Mouse (Mus musculus) heart, adult 18-20 months (tissue): ENCODE measurements around the gene Zbtb20. TPM values are rescaled to one million over a fixed set of nuclear protein-coding genes. Genes with fewer than 3 reads are reported as not detected.

Source experiments
- DNase-seq, 2 experiments: peaks; one replicate each; pipeline ENCODE4 v3.0.0; 2021 to 2022; ENCODE audit warnings: mixed read lengths in 1 of 2
- total RNA-seq, 2 experiments: library from RNA; stranded (reverse); gene quantifications; 2 replicates each; pipeline ENCODE4 v1.2.3; 2021

The Zbtb20 gene
- total RNA-seq, 2 experiments from 2014 or later: 149 to 178 TPM

- peak; percentile 93 to 94 for DNase-seq
Measured at GRCm38 (mm10) chr16:43362651-43363300, 487.1 kb downstream of the Zbtb20 start.

GRCm38 (mm10) chr16:43363316-43363715, 487.6 kb downstream of the Zbtb20 start:
- no peak for DNase-seq

- peak; percentile 87 to 93 for DNase-seq
Measured at GRCm38 (mm10) chr16:43363751-43364515, 488.3 kb downstream of the Zbtb20 start.

- no peak for DNase-seq
Measured at GRCm38 (mm10) chr16:43364516-43364910, 488.8 kb downstream of the Zbtb20 start.

GRCm38 (mm10) chr16:43365277-43365676, 489.6 kb downstream of the Zbtb20 start:
- peak in 1 of 2 experiments; percentile 37 for DNase-seq

- DNase-seq: no peak
Measured at GRCm38 (mm10) chr16:43370496-43371020, 494.9 kb downstream of the Zbtb20 start.

GRCm38 (mm10) chr16:43376782-43377181, 501.1 kb downstream of the Zbtb20 start:
- no peak for DNase-seq

GRCm38 (mm10) chr16:43379351-43380325, 504.0 kb downstream of the Zbtb20 start:
- no peak for DNase-seq

- DNase-seq: no peak
Measured at GRCm38 (mm10) chr16:43381183-43381582, 505.5 kb downstream of the Zbtb20 start.

- no peak for DNase-seq
Measured at GRCm38 (mm10) chr16:43383149-43383740, 507.6 kb downstream of the Zbtb20 start.

GRCm38 (mm10) chr16:43384953-43385619, 509.4 kb downstream of the Zbtb20 start:
- no peak for DNase-seq

- DNase-seq: no peak
Measured at GRCm38 (mm10) chr16:43385620-43386210, 510.0 kb downstream of the Zbtb20 start.

GRCm38 (mm10) chr16:43386426-43386825, 510.7 kb downstream of the Zbtb20 start:
- no peak for DNase-seq

- DNase-seq: no peak
Measured at GRCm38 (mm10) chr16:43388389-43388788, 512.7 kb downstream of the Zbtb20 start.

- no peak for DNase-seq
Measured at GRCm38 (mm10) chr16:43390387-43390786, 514.7 kb downstream of the Zbtb20 start.

- no peak for DNase-seq
Measured at GRCm38 (mm10) chr16:43393382-43393781, 517.7 kb downstream of the Zbtb20 start.

- DNase-seq: no peak
Measured at GRCm38 (mm10) chr16:43394013-43394568, 518.4 kb downstream of the Zbtb20 start.

GRCm38 (mm10) chr16:43394760-43395159, 519.1 kb downstream of the Zbtb20 start:
- peak; percentile 55 to 65 for DNase-seq

GRCm38 (mm10) chr16:43396849-43397628, 521.4 kb downstream of the Zbtb20 start:
- DNase-seq: no peak
